Mouse (Mus musculus) embryonic fibroblast, embryonic 13.5 days (primary cell): ENCODE measurements around the gene Lrig2. TPM values are rescaled to one million over a fixed set of nuclear protein-coding genes. Genes with fewer than 3 reads are reported as not detected.

Source experiments
- H3K27ac ChIP-seq: 2 replicates; pipeline ENCODE4 v1.5.1; 2012; ENCODE audit warnings: low read length, control low read depth, inconsistent platforms; ENCODE audit not compliant: insufficient read depth
- H3K4me1 ChIP-seq: 2 replicates; pipeline ENCODE4 v1.6.1; 2011; ENCODE audit warnings: low read length; ENCODE audit not compliant: control insufficient read depth, insufficient read depth
- H3K4me3 ChIP-seq: 2 replicates; pipeline ENCODE4 v1.5.1; 2011; ENCODE audit warnings: mild to moderate bottlenecking, control low read depth, low read length; ENCODE audit not compliant: insufficient read depth
- CTCF ChIP-seq: IDR thresholded peaks from 2 replicates; pipeline ENCODE4 v1.5.1; 2011; ENCODE audit warnings: mild to moderate bottlenecking, control low read depth, low read length, moderate library complexity, borderline replicate concordance; ENCODE audit not compliant: insufficient read depth
- POLR2A ChIP-seq: IDR thresholded peaks from 2 replicates; pipeline ENCODE4 v1.6.1; 2011; ENCODE audit warnings: low read depth, mild to moderate bottlenecking, control low read depth, low read length, moderate library complexity
- polyA plus RNA-seq: library from polyadenylated mRNA; stranded (reverse); fragments of >200 nt; gene quantifications from 2 replicates; pipeline ENCODE4 v1.2.4, GENCODE M21; 2011; ENCODE audit warnings: low read depth; ENCODE audit not compliant: missing spikeins, insufficient read length

The Lrig2 gene
- polyA plus RNA-seq = 13.7 and 18.5 TPM in 2 replicates

DNA sequence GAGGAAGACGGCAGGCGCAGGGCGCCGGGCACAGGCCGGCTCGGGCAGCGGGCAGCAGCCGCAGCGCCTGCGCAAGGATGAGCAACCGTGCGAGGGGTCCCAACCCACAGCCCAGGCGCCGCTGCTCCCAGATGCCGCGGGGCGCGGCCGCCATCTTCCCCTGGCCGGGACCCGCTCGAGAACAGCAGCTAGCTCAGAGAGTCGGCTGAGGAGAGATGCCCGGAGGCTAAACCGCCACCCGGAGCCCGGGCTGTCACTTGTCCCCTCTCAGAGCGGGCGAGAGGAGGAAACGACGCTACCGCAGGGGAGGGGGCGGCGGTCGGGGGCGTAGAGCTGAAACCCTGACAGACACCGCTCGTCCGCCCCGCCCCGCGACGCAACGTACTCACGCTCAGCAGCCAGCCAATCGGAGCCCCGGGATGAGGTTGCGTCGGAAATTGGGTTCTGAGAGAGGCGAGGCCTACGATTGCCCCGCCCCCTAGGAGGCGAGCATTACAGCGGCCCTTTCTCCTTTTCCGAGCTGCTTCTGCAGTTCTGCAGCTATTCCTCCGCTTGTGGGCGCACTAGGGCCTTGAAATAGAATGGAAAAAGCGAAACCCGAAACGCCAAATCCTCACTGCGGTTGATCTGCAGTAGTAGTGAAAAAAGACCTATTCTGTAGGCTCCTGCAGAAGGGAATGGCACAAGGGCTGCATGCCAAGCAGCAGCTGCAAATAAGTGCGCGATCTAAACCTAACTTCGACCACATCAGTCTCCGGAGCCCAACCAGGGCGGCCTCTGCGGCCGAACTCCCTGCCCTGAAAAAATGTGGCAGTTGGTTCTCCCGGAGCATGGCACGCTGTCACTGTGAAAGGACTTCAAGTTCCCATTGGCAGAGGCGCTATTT, at the start of gene Lrig2:
Gene Lrig2 (minus strand): TSS at position 381 of the 886 bp plus-strand sequence.
- TF ChIP-seq CTCF = peak; percentile 58; the same call in 1 of the 2 replicates
- TF ChIP-seq POLR2A = peak; percentile 62
- H3K4me1 ChIP-seq = no peaks in the 10 kb centered on the region
- peak within 1 kb of the TSS; percentile 99 for H3K4me3 ChIP-seq
- H3K27ac ChIP-seq = peak within 1 kb of the TSS; percentile 63

DNA sequence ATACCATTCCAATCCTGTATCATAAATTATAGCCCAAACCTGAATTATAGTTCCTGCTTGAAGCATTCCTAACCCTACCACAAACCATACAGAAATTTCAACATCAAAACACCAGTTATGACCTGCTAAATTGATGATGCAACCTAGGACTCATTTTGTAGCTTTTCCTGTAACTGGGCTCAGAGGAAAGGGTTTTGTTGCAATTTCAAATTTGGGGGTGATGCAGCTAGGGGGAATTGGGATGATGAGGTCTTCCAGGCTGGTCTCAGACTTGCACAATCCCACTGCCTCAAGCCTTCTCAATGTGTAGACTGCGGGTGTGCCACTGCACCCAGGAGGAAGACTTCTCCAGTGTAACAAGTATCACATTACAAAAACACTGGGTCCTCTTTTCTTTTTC, 44.9 kb upstream of the Lrig2 start:
- H3K4me1 ChIP-seq = no peaks in the 10 kb centered on the region
- H3K27ac ChIP-seq = peak overlapping the region; percentile 64; the same call in 1 of the 2 replicates
- TF ChIP-seq CTCF = no peak
- no peak for TF ChIP-seq POLR2A
- H3K4me3 ChIP-seq = no peak overlapping the region

DNA sequence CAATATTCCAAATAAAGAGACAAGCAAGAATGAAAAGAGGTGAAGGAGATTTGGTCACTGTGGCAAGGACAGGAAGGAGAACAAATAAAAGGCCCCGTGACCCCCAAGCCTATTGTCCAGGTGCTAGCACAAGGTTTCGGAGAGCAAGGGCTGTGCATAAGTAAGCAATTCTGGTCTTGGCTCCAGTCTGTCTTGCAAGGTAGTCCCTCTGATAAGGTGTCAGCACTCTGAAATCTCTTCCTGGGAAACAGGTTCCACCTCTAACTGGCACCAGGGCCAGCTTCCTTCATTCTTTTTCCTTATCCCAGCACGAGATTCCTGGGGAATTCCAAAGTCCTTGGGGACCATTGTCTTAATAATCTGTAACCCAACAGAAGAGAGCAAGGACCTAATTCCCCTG, 38.9 kb upstream of the Lrig2 start:
- H3K27ac ChIP-seq = no peak overlapping the region
- no peaks in the 10 kb centered on the region for H3K4me1 ChIP-seq
- H3K4me3 ChIP-seq = no peak overlapping the region
- TF ChIP-seq POLR2A (no peak), CTCF (no peak)

DNA sequence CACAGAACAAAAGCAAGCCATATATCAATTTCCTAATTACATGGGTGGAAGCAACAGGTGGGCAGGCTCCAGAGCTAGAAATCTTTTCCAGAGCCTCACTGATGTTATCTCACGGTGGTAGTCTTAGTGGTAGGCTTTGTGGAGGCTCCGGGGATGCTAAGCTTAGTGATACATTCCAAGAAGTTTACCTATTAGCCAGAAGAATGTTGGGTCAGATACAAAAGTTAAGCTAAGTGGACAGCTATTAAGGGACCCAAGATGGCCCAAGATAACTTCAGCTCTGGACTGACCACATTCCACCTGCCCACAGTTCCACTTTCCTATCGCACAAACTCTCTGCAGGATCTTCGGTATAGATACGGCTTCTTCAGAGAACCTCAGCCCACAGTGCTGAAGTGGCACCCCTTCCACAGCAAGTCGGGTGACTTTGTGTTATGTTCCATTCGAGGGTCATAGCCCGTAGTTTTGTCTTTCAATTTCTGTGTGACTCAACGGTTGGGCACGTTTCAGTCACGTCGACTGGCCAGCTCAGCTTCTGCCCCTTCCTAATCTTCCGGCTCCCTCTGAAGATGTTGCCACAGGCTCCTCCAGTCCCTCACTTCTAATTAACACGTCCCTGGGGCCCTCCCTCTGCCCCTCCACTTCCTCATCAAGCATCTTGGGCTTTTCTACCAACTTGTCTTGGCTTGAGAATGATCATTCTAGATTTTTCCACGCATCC, 36.8 kb upstream of the Lrig2 start:
- Histone ChIP-seq H3K4me3 (no peak overlapping the region), H3K27ac (no peak overlapping the region), H3K4me1 (no peaks in the 10 kb centered on the region)
- TF ChIP-seq POLR2A = no peak
- TF ChIP-seq CTCF = no peak

DNA sequence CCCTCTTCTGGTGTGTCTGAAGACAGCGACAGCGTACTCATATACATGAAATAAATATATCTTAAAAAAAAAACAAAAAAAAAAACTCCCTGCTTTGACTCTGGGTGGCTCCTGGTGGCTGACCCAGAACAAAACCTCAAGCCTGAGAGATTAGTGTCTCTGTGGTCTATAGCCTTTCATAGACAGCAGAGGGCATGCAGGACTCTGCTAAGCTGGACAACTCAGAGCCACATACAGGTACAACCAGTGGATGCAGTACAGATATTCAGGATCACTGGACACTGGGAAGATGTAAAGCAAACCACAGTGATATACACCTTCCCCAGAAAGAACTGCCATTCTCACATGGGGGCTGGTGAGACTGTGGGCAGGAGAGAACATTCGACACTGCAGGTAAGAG, 32.1 kb upstream of the Lrig2 start:
- H3K4me1 ChIP-seq = peaks cover 4% of the 10 kb centered on the region; the same call in 1 of the 2 replicates
- no peak overlapping the region for H3K4me3 ChIP-seq
- TF ChIP-seq POLR2A (no peak), CTCF (no peak)
- no peak overlapping the region for H3K27ac ChIP-seq

DNA sequence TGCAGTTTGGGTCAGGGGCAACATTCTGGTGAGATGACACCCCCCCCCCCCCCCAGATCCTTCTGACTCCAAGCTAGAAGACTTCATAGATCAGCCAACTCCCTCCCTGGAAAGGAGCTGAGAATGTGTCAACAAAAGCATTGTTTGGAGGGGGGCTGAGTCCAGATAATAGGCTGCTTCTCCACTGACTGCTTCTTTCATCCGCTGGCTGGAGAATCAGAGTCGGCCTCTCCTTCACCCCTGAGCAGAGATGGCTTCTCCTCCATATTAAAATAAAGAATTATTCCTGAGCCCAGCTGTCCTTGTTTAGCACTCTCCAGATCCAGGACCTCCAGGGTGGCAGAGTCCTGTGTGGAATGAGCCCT, 30.3 kb upstream of the Lrig2 start:
- Histone ChIP-seq H3K4me3 (no peak overlapping the region), H3K4me1 (peaks cover 4% of the 10 kb centered on the region; the same call in 1 of the 2 replicates), H3K27ac (no peak overlapping the region)
- TF ChIP-seq POLR2A (no peak), CTCF (no peak)

DNA sequence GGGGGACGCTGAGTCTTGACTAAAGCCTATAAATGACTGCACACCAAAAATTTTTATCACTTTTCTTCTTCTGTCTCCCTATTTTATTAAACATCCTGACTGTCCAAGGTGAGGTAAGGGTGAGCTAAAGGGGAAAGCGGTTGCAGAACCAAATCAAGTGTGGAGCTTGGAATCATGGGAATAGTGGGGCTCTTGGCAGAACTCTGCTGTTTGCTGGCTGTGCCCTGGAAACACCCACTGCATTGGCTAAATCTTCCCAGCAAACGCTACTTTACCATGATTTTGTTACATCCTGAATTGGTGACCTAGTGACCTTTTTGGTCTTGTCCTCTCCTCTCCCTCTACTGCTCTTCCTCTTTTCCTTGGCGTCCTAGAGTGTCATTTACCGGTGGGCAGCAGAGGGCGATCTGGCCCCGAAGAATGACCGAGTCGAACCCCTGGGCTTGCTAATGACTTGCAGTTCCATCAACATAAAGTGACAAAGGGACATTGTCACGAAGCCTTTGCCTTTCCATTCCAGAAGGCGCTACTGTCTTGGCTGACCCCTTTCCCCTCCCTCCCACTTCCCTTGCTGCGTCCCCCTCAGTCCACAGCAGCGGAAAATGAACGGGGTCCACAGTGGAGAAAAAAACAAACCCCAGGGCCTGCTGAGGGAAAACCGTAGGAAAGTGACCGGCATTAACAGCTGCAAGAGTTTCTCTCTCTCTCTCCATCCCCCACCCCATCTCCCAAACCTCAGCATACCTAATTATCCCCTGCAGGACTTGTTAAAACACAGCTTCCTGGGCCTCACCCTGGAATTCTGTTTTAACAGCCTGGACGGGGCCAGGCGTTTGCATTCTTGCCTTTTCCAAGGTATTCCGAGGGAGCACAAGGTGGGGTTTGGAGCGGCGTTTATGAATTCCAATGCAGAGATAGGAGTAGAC, 29.7 kb upstream of the Lrig2 start:
- H3K27ac ChIP-seq = no peak overlapping the region
- H3K4me1 ChIP-seq = peaks cover 4% of the 10 kb centered on the region; the same call in 1 of the 2 replicates
- TF ChIP-seq CTCF (peak; percentile 75; the same call in 1 of the 2 replicates), POLR2A (no peak)
- no peak overlapping the region for H3K4me3 ChIP-seq

DNA sequence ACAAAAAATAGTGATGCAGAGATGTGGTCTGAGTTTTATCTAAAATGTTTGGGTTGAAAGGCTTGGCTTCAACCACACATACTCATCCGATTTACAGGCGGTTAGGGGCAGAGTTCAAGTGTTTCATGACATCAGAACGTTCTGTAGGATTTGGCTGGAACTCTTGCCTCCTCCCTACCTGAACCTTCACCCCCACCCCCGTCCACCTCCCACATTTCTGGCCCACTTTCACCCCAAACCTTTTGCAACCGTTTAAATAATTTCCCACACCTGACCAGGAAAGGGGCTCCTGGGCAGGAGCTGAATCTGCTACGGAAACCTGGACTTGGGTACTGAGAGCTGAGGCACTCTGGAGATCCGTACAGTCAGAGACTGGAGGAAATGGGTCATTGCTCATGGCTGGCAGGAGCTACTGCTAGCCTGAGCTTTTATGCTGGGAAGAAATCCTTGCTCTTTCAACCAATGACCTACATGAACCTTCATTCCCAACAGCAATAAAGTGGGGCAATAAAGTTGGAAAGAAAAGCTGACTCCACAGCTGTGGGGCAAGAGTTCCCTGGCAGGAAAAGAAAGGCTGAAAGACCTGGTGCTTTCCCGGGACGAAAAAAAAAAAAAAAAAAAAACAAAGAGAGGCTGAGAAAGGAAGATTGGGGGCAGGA, 28.9 kb upstream of the Lrig2 start:
- TF ChIP-seq POLR2A (no peak), CTCF (no peak)
- H3K4me1 ChIP-seq = peaks cover 4% of the 10 kb centered on the region; the same call in 1 of the 2 replicates
- no peak overlapping the region for H3K27ac ChIP-seq
- H3K4me3 ChIP-seq = no peak overlapping the region

DNA sequence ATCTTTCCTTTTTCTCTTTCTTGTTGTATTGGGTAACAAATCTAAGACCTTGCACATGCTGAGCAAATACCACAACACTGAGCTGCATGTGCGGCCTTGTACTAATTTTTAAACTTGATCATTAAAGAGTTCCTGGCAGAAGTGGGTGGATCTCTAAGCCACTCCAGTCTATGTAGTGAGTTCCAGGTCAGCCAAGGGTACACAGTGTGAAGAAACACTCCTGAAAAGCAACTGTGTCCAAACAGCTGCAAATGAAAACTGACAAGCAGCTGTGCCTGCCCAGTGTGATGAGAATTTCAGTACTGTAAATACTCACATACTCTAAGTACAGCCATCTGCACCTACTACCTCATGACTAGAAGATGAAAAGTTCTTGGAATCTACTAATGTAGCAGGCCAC, 21.5 kb upstream of the Lrig2 start:
- no peak for TF ChIP-seq CTCF
- no peak for TF ChIP-seq POLR2A
- Histone ChIP-seq H3K4me1 (no peaks in the 10 kb centered on the region), H3K4me3 (no peak overlapping the region), H3K27ac (no peak overlapping the region)
